Mouse (Mus musculus): ENCODE data around the gene Alkbh3. TPM values are rescaled to one million over a fixed set of nuclear protein-coding genes. Genes with fewer than 3 reads are reported as not detected.

Gene Alkbh3
- polyA plus RNA-seq, 1 experiment from 2014 or later = 76.2 TPM

GRCm38 (mm10) chr2:93975041-93975440 lies 35.6 kb downstream of the Alkbh3 start:
- ATAC-seq (ENCODE audit: insufficient number of reproducible peaks, insufficient read depth, low FRiP score, low read depth) = no peak
- H3K9ac ChIP-seq (ENCODE audit: low read length) = no peak overlapping the region
- peaks cover 12 to 19% of the 10 kb centered on the region in 2 experiments for H3K4me1 ChIP-seq (ENCODE audit: control insufficient read depth in 2 of 2, insufficient read depth in 2 of 2, low read length in 2 of 2)
- H3K4me2 ChIP-seq (ENCODE audit: low read length) = no peak overlapping the region
- 55% methylated on average over 7 of the region's 7 CpGs for WGBS
- H3K9me3 ChIP-seq (ENCODE audit: control insufficient read depth, low read length) = no peaks in the 10 kb centered on the region
- H3K27ac ChIP-seq (replicated peaks in 1 of 2; ENCODE audit: control insufficient read depth in 1 of 2, insufficient read depth in 1 of 2, low read depth in 2 of 2, low read length in 2 of 2) = no peak overlapping the region
- no peak overlapping the region for H3K4me3 ChIP-seq (ENCODE audit: control insufficient read depth in 1 of 2, insufficient read depth in 1 of 2, low read depth in 1 of 2, low read length in 2 of 2)
- peaks cover 4% of the 10 kb centered on the region; the same call in 1 of the 2 replicates for H3K27me3 ChIP-seq (ENCODE audit: control insufficient read depth, insufficient read depth, low read length)
- peaks cover 12% of the 10 kb centered on the region for H3K36me3 ChIP-seq (ENCODE audit: control insufficient read depth, insufficient read depth, low read length)

GRCm38 (mm10) chr2:93971647-93972046 lies 39.0 kb downstream of the Alkbh3 start:
- Histone ChIP-seq H3K9me3 (ENCODE audit: control insufficient read depth, low read length) (no peaks in the 10 kb centered on the region), H3K4me2 (ENCODE audit: low read length) (no peak overlapping the region), H3K4me3 (ENCODE audit: control insufficient read depth in 1 of 2, insufficient read depth in 1 of 2, low read depth in 1 of 2, low read length in 2 of 2) (no peak overlapping the region), H3K4me1 (ENCODE audit: control insufficient read depth in 2 of 2, insufficient read depth in 2 of 2, low read length in 2 of 2) (peaks cover 7 to 11% of the 10 kb centered on the region in 2 experiments), H3K36me3 (ENCODE audit: control insufficient read depth, insufficient read depth, low read length) (no peaks in the 10 kb centered on the region), H3K27ac (replicated peaks in 1 of 2; ENCODE audit: control insufficient read depth in 1 of 2, insufficient read depth in 1 of 2, low read depth in 2 of 2, low read length in 2 of 2) (no peak overlapping the region), H3K9ac (ENCODE audit: low read length) (no peak overlapping the region), H3K27me3 (ENCODE audit: control insufficient read depth, insufficient read depth, low read length) (peaks cover 4% of the 10 kb centered on the region; the same call in 1 of the 2 replicates)
- no peak for ATAC-seq (ENCODE audit: insufficient number of reproducible peaks, insufficient read depth, low FRiP score, low read depth)
- 57% methylated on average over 3 of the region's 3 CpGs for WGBS

- ATAC-seq (ENCODE audit: insufficient number of reproducible peaks, insufficient read depth, low FRiP score, low read depth) = no peak
These were observed 46.0 kb downstream of the Alkbh3 start for GRCm38 (mm10) chr2:93964494-93965160.

GRCm38 (mm10) chr2:93963802-93964201 lies 46.8 kb downstream of the Alkbh3 start:
- no peak overlapping the region for H3K4me2 ChIP-seq (ENCODE audit: low read length)
- H3K4me1 ChIP-seq (ENCODE audit: control insufficient read depth in 2 of 2, insufficient read depth in 2 of 2, low read length in 2 of 2) = peaks cover 0 to 3% of the 10 kb centered on the region in 2 experiments; a peak in 1 of 4 replicates
- no peak overlapping the region for H3K4me3 ChIP-seq (ENCODE audit: control insufficient read depth in 1 of 2, insufficient read depth in 1 of 2, low read depth in 1 of 2, low read length in 2 of 2)
- H3K9ac ChIP-seq (ENCODE audit: low read length) = no peak overlapping the region
- no peak overlapping the region for H3K27ac ChIP-seq (replicated peaks in 1 of 2; ENCODE audit: control insufficient read depth in 1 of 2, insufficient read depth in 1 of 2, low read depth in 2 of 2, low read length in 2 of 2)
- ATAC-seq (ENCODE audit: insufficient number of reproducible peaks, insufficient read depth, low FRiP score, low read depth) = no peak
- no peaks in the 10 kb centered on the region for H3K27me3 ChIP-seq (ENCODE audit: control insufficient read depth, insufficient read depth, low read length)
- no peaks in the 10 kb centered on the region for H3K9me3 ChIP-seq (ENCODE audit: control insufficient read depth, low read length)
- H3K36me3 ChIP-seq (ENCODE audit: control insufficient read depth, insufficient read depth, low read length) = no peaks in the 10 kb centered on the region
- WGBS = 100% methylated on average over 1 of the region's 1 CpGs

More at GRCm38 (mm10) chr2:93964494-93965160, 46.0 kb downstream of the Alkbh3 start:
- H3K4me2 ChIP-seq (ENCODE audit: low read length) = no peak overlapping the region
- no peak overlapping the region for H3K9ac ChIP-seq (ENCODE audit: low read length)
- no peak overlapping the region for H3K4me3 ChIP-seq (ENCODE audit: control insufficient read depth in 1 of 2, insufficient read depth in 1 of 2, low read depth in 1 of 2, low read length in 2 of 2)
- H3K27me3 ChIP-seq (ENCODE audit: control insufficient read depth, insufficient read depth, low read length) = no peaks in the 10 kb centered on the region
- no peaks in the 10 kb centered on the region for H3K9me3 ChIP-seq (ENCODE audit: control insufficient read depth, low read length)
- no peaks in the 10 kb centered on the region for H3K36me3 ChIP-seq (ENCODE audit: control insufficient read depth, insufficient read depth, low read length)
- peaks cover 0 to 3% of the 10 kb centered on the region in 2 experiments; a peak in 1 of 4 replicates for H3K4me1 ChIP-seq (ENCODE audit: control insufficient read depth in 2 of 2, insufficient read depth in 2 of 2, low read length in 2 of 2)
- no peak overlapping the region for H3K27ac ChIP-seq (replicated peaks in 1 of 2; ENCODE audit: control insufficient read depth in 1 of 2, insufficient read depth in 1 of 2, low read depth in 2 of 2, low read length in 2 of 2)
- 62% methylated on average over 7 of the region's 7 CpGs for WGBS

GRCm38 (mm10) chr2:93961716-93962115 lies 48.9 kb downstream of the Alkbh3 start:
- Histone ChIP-seq H3K4me2 (ENCODE audit: low read length) (no peak overlapping the region), H3K9me3 (ENCODE audit: control insufficient read depth, low read length) (no peaks in the 10 kb centered on the region), H3K4me1 (ENCODE audit: control insufficient read depth in 2 of 2, insufficient read depth in 2 of 2, low read length in 2 of 2) (peaks cover 0 to 3% of the 10 kb centered on the region in 2 experiments; a peak in 1 of 4 replicates), H3K9ac (ENCODE audit: low read length) (no peak overlapping the region), H3K27me3 (ENCODE audit: control insufficient read depth, insufficient read depth, low read length) (peaks cover 13% of the 10 kb centered on the region), H3K4me3 (ENCODE audit: control insufficient read depth in 1 of 2, insufficient read depth in 1 of 2, low read depth in 1 of 2, low read length in 2 of 2) (no peak overlapping the region), H3K27ac (replicated peaks in 1 of 2; ENCODE audit: control insufficient read depth in 1 of 2, insufficient read depth in 1 of 2, low read depth in 2 of 2, low read length in 2 of 2) (no peak overlapping the region), H3K36me3 (ENCODE audit: control insufficient read depth, insufficient read depth, low read length) (no peaks in the 10 kb centered on the region)
- no peak for ATAC-seq (ENCODE audit: insufficient number of reproducible peaks, insufficient read depth, low FRiP score, low read depth)
- WGBS = 58% methylated on average over 8 of the region's 8 CpGs

- WGBS = 69% methylated on average over 8 of the region's 8 CpGs
These were observed 51.3 kb downstream of the Alkbh3 start for GRCm38 (mm10) chr2:93959346-93959745.

GRCm38 (mm10) chr2:93958216-93958615 lies 52.4 kb downstream of the Alkbh3 start:
- no peak overlapping the region for H3K4me3 ChIP-seq (ENCODE audit: control insufficient read depth in 1 of 2, insufficient read depth in 1 of 2, low read depth in 1 of 2, low read length in 2 of 2)
- H3K27me3 ChIP-seq (ENCODE audit: control insufficient read depth, insufficient read depth, low read length) = peaks cover 35% of the 10 kb centered on the region
- no peak overlapping the region for H3K27ac ChIP-seq (replicated peaks in 1 of 2; ENCODE audit: control insufficient read depth in 1 of 2, insufficient read depth in 1 of 2, low read depth in 2 of 2, low read length in 2 of 2)
- no peak overlapping the region for H3K9ac ChIP-seq (ENCODE audit: low read length)
- no peaks in the 10 kb centered on the region for H3K9me3 ChIP-seq (ENCODE audit: control insufficient read depth, low read length)
- 63% methylated on average over 3 of the region's 3 CpGs for WGBS
- H3K36me3 ChIP-seq (ENCODE audit: control insufficient read depth, insufficient read depth, low read length) = no peaks in the 10 kb centered on the region
- no peak for ATAC-seq (ENCODE audit: insufficient number of reproducible peaks, insufficient read depth, low FRiP score, low read depth)
- peaks cover 9 to 13% of the 10 kb centered on the region in 2 experiments for H3K4me1 ChIP-seq (ENCODE audit: control insufficient read depth in 2 of 2, insufficient read depth in 2 of 2, low read length in 2 of 2)
- no peak overlapping the region for H3K4me2 ChIP-seq (ENCODE audit: low read length)

More at GRCm38 (mm10) chr2:93959346-93959745, 51.3 kb downstream of the Alkbh3 start:
- Histone ChIP-seq H3K4me2 (ENCODE audit: low read length) (no peak overlapping the region), H3K27ac (replicated peaks in 1 of 2; ENCODE audit: control insufficient read depth in 1 of 2, insufficient read depth in 1 of 2, low read depth in 2 of 2, low read length in 2 of 2) (no peak overlapping the region), H3K4me1 (ENCODE audit: control insufficient read depth in 2 of 2, insufficient read depth in 2 of 2, low read length in 2 of 2) (peaks cover 9 to 13% of the 10 kb centered on the region in 2 experiments), H3K27me3 (ENCODE audit: control insufficient read depth, insufficient read depth, low read length) (peaks cover 26% of the 10 kb centered on the region), H3K4me3 (ENCODE audit: control insufficient read depth in 1 of 2, insufficient read depth in 1 of 2, low read depth in 1 of 2, low read length in 2 of 2) (no peak overlapping the region), H3K9ac (ENCODE audit: low read length) (no peak overlapping the region), H3K36me3 (ENCODE audit: control insufficient read depth, insufficient read depth, low read length) (no peaks in the 10 kb centered on the region), H3K9me3 (ENCODE audit: control insufficient read depth, low read length) (no peaks in the 10 kb centered on the region)
- no peak for ATAC-seq (ENCODE audit: insufficient number of reproducible peaks, insufficient read depth, low FRiP score, low read depth)
